Mouse (Mus musculus) gastrocnemius, adult 8-10 months (tissue): Measurements from ENCODE around the gene Syt12. TPM values are rescaled to one million over a fixed set of nuclear protein-coding genes. Genes with fewer than 3 reads are reported as not detected.

Experiments used
- DNase-seq, 2 experiments: peaks; one replicate each; pipeline ENCODE4 v3.0.0; 2022; ENCODE audit warnings: low spot score in 2 of 2
- total RNA-seq, 4 experiments: library from RNA; stranded (reverse); gene quantifications; 2 replicates each; pipeline ENCODE4 v1.2.4; 2022

The Syt12 gene
- total RNA-seq, 4 experiments from 2014 or later, result 1.8 to 4.7 (median 2.2) TPM

GRCm38 (mm10) chr19:4409062-4409461 is 68.2 kb downstream of the Syt12 start:
- no peak for DNase-seq

GRCm38 (mm10) chr19:4404840-4405239 is 72.4 kb downstream of the Syt12 start:
- no peak for DNase-seq

GRCm38 (mm10) chr19:4398959-4399358 is 78.3 kb downstream of the Syt12 start:
- no peak for DNase-seq

- DNase-seq, result no peak
These were observed 78.7 kb downstream of the Syt12 start for GRCm38 (mm10) chr19:4398630-4398948.

- peak; percentile 45 to 49 for DNase-seq
These were observed 79.2 kb downstream of the Syt12 start, which contains the start of gene Kdm2a for GRCm38 (mm10) chr19:4397798-4398629. Gene Kdm2a, minus strand, starts transcription at chr19:4398285.

GRCm38 (mm10) chr19:4396998-4397797 is 80.0 kb downstream of the Syt12 start:
- peak; percentile 90 to 96 for DNase-seq

GRCm38 (mm10) chr19:4396081-4396997 is 80.9 kb downstream of the Syt12 start:
- DNase-seq, result peak; percentile 9 to 18

Other genes starting within 250 kb of the Syt12 start
- gene Pold4, start 245.5 kb downstream of the Syt12 start, total RNA-seq, result 10 to 100 TPM; 13.1 to 19.4 (median 17.3) TPM
- 1 to 10 TPM; 2.3 to 5.8 (median 2.9) TPM for gene Ssh3, start 208.3 kb downstream of the Syt12 start, total RNA-seq
- gene Ankrd13d, start 194.3 kb downstream of the Syt12 start, total RNA-seq, result under 1 TPM in 1 of 4 experiments, not detected in 3; 0.63 TPM
- gene Grk2, start 171.2 kb downstream of the Syt12 start, total RNA-seq, result 10 to 100 TPM; 55.7 to 65.2 (median 62.1) TPM
- 10 to 100 TPM; 30.2 to 37.7 (median 37.2) TPM for gene Kdm2a, start 79.2 kb downstream of the Syt12 start, total RNA-seq
- under 1 TPM; 0.39 to 0.64 (median 0.55) TPM for gene Rhod, start 38.0 kb downstream of the Syt12 start, total RNA-seq
- gene 2010003K11Rik, start 21.1 kb upstream of the Syt12 start, total RNA-seq, result under 1 TPM in 3 of 4 experiments, not detected in 1; 0.22 to 0.25 (median 0.24) TPM
- 100 to 1,000 TPM in 2 of 4 experiments, 10 to 100 TPM in 2; 60.2 to 229 (median 114) TPM for gene Pcx, start 33.0 kb upstream of the Syt12 start, total RNA-seq
- gene Lrfn4, start 138.2 kb upstream of the Syt12 start, total RNA-seq, result 1 to 10 TPM in 2 of 4 experiments, under 1 TPM in 2; 0.46 to 6.3 (median 1.1) TPM
- gene Rce1, start 148.2 kb upstream of the Syt12 start, total RNA-seq, result 1 to 10 TPM; 3.2 to 7.5 (median 4.0) TPM
- gene Gm960, start 221.2 kb upstream of the Syt12 start, total RNA-seq, result not detected
- under 1 TPM in 3 of 4 experiments, not detected in 1; 0.04 to 0.10 (median 0.07) TPM for gene Sptbn2, start 233.7 kb upstream of the Syt12 start, total RNA-seq